Mouse (Mus musculus) limb, embryonic 13.5 days (tissue): ENCODE results near the gene Sptssb. TPM values are rescaled to one million over a fixed set of nuclear protein-coding genes. Genes with fewer than 3 reads are reported as not detected.
A peak's percentile ranks its signal among the peaks of the same experiment; 100 is the strongest.

ENCODE experiments used
- ATAC-seq: fragments of 200-750 bp; cut with Nextera tagmentation; 2 replicates; pipeline ENCODE4 v1.8.0; 2017; ENCODE audit warnings: low read depth, moderate number of reproducible peaks, moderate TSS enrichment; ENCODE audit not compliant: low FRiP score
- H3K27ac ChIP-seq: fragments of 300-500 bp; sonication (generic); 2 replicates; pipeline ENCODE4 v1.5.1; 2015; ENCODE audit warnings: inconsistent platforms, mild to moderate bottlenecking, moderate library complexity
- H3K27me3 ChIP-seq: fragments of 300-500 bp; sonication (generic); 2 replicates; pipeline ENCODE4 v1.6.1; 2015; ENCODE audit warnings: mild to moderate bottlenecking, inconsistent platforms
- H3K36me3 ChIP-seq: fragments of 300-500 bp; sonication (generic); 2 replicates; pipeline ENCODE4 v1.6.1; 2015; ENCODE audit warnings: inconsistent platforms, mild to moderate bottlenecking, moderate library complexity
- H3K4me1 ChIP-seq: fragments of 300-500 bp; sonication (generic); 2 replicates; pipeline ENCODE4 v1.6.1; 2015; ENCODE audit warnings: inconsistent platforms
- H3K4me2 ChIP-seq: fragments of 300-500 bp; sonication (generic); replicated peaks from 2 replicates; pipeline ENCODE4 v1.6.1; 2015; ENCODE audit warnings: inconsistent platforms, mild to moderate bottlenecking, moderate library complexity
- H3K4me3 ChIP-seq: fragments of 300-500 bp; sonication (generic); 2 replicates; pipeline ENCODE4 v1.5.1; 2015; ENCODE audit warnings: moderate library complexity, mild to moderate bottlenecking, inconsistent platforms
- H3K9ac ChIP-seq: fragments of 300-500 bp; sonication (generic); 2 replicates; pipeline ENCODE4 v1.6.1; 2015; ENCODE audit warnings: mild to moderate bottlenecking, inconsistent platforms
- H3K9me3 ChIP-seq: fragments of 300-500 bp; sonication (generic); 2 replicates; pipeline ENCODE4 v1.6.1; 2016; ENCODE audit warnings: inconsistent platforms
- WGBS: fragments of 180-500 bp; shearing (Covaris S2); methylation state at CpG from one replicate; pipeline ENCODE4 v1.1.7; 2015; 5-methylcytosine and 5-hydroxymethylcytosine counted together
- polyA plus RNA-seq: library from polyadenylated mRNA; unstranded; fragments of >200 nt; fragmentation: Nextera tagmentation; extraction: Ambion mirVana; gene quantifications from 2 replicates; pipeline ENCODE4 v1.2.1, GENCODE M21; 2015

Sptssb gene
- polyA plus RNA-seq, 1 experiment from 2014 or later, result 0.31 TPM

- Histone ChIP-seq H3K4me3 (no peak overlapping the region), H3K36me3 (no peaks in the 10 kb centered on the region), H3K27ac (no peak overlapping the region), H3K4me1 (no peaks in the 10 kb centered on the region), H3K9me3 (no peaks in the 10 kb centered on the region), H3K4me2 (no peak overlapping the region), H3K27me3 (no peaks in the 10 kb centered on the region), H3K9ac (no peak overlapping the region)
- 72% methylated on average over 1 of the region's 1 CpGs for WGBS
- no peak for ATAC-seq
Observed at GRCm38 (mm10) chr3:69883710-69884109, 24.0 kb upstream of the Sptssb start.

GRCm38 (mm10) chr3:69877538-69877937 lies 17.8 kb upstream of the Sptssb start:
- H3K9me3 ChIP-seq, result no peaks in the 10 kb centered on the region
- 87% methylated on average over 2 of the region's 2 CpGs for WGBS
- H3K9ac ChIP-seq, result no peak overlapping the region
- no peaks in the 10 kb centered on the region for H3K27me3 ChIP-seq
- no peak overlapping the region for H3K27ac ChIP-seq
- H3K36me3 ChIP-seq, result no peaks in the 10 kb centered on the region
- ATAC-seq, result no peak
- H3K4me1 ChIP-seq, result no peaks in the 10 kb centered on the region
- no peak overlapping the region for H3K4me2 ChIP-seq
- H3K4me3 ChIP-seq, result no peak overlapping the region

- no peak overlapping the region for H3K9ac ChIP-seq
- no peaks in the 10 kb centered on the region for H3K27me3 ChIP-seq
- ATAC-seq, result no peak
- H3K4me3 ChIP-seq, result no peak overlapping the region
- no peaks in the 10 kb centered on the region for H3K9me3 ChIP-seq
- no peaks in the 10 kb centered on the region for H3K36me3 ChIP-seq
- no peaks in the 10 kb centered on the region for H3K4me1 ChIP-seq
- no peak overlapping the region for H3K27ac ChIP-seq
- WGBS, result 65% methylated on average over 3 of the region's 3 CpGs
- H3K4me2 ChIP-seq, result no peak overlapping the region
Observed at GRCm38 (mm10) chr3:69874721-69875120, 15.0 kb upstream of the Sptssb start.

- H3K4me2 ChIP-seq, result no peak overlapping the region
- H3K9me3 ChIP-seq, result no peaks in the 10 kb centered on the region
- no peak overlapping the region for H3K27ac ChIP-seq
- no peaks in the 10 kb centered on the region for H3K4me1 ChIP-seq
- no peaks in the 10 kb centered on the region for H3K36me3 ChIP-seq
- H3K9ac ChIP-seq, result no peak overlapping the region
- H3K27me3 ChIP-seq, result no peaks in the 10 kb centered on the region
- no peak overlapping the region for H3K4me3 ChIP-seq
- WGBS, result 85% methylated on average over 6 of the region's 6 CpGs
- no peak for ATAC-seq
Observed at GRCm38 (mm10) chr3:69872661-69873327, 13.1 kb upstream of the Sptssb start.

GRCm38 (mm10) chr3:69871174-69871573 lies 11.4 kb upstream of the Sptssb start:
- no peak overlapping the region for H3K4me2 ChIP-seq
- H3K9ac ChIP-seq, result no peak overlapping the region
- H3K36me3 ChIP-seq, result no peaks in the 10 kb centered on the region
- H3K9me3 ChIP-seq, result no peaks in the 10 kb centered on the region
- no peaks in the 10 kb centered on the region for H3K4me1 ChIP-seq
- no peaks in the 10 kb centered on the region for H3K27me3 ChIP-seq
- H3K27ac ChIP-seq, result no peak overlapping the region
- no peak overlapping the region for H3K4me3 ChIP-seq
- 82% methylated on average over 14 of the region's 14 CpGs for WGBS
- no peak for ATAC-seq

GRCm38 (mm10) chr3:69869702-69870101 lies 10.0 kb upstream of the Sptssb start:
- WGBS, result 71% methylated on average over 8 of the region's 8 CpGs
- Histone ChIP-seq H3K4me3 (no peak overlapping the region), H3K27me3 (no peaks in the 10 kb centered on the region), H3K36me3 (no peaks in the 10 kb centered on the region), H3K27ac (no peak overlapping the region), H3K4me1 (no peaks in the 10 kb centered on the region), H3K9me3 (no peaks in the 10 kb centered on the region), H3K4me2 (no peak overlapping the region), H3K9ac (no peak overlapping the region)
- no peak for ATAC-seq

- Histone ChIP-seq H3K9me3 (no peaks in the 10 kb centered on the region), H3K4me3 (peak overlapping the region; percentile 51), H3K4me1 (peaks cover 15% of the 10 kb centered on the region), H3K9ac (peak overlapping the region; percentile 51; the same call in 1 of the 2 replicates), H3K4me2 (peak overlapping the region; percentile 98), H3K27me3 (peaks cover 21% of the 10 kb centered on the region), H3K27ac (no peak overlapping the region), H3K36me3 (no peaks in the 10 kb centered on the region)
- ATAC-seq, result no peak
- 48% methylated on average over 9 of the region's 9 CpGs for WGBS
Observed at GRCm38 (mm10) chr3:69861789-69862395, 2.2 kb upstream of the Sptssb start.

GRCm38 (mm10) chr3:69860589-69861521 lies 1.1 kb upstream of the Sptssb start:
- Histone ChIP-seq H3K4me1 (peaks cover 15% of the 10 kb centered on the region), H3K27me3 (peaks cover 21% of the 10 kb centered on the region), H3K36me3 (no peaks in the 10 kb centered on the region), H3K9ac (peak overlapping the region; percentile 51), H3K27ac (no peak overlapping the region), H3K4me2 (peak overlapping the region; percentile 98), H3K9me3 (no peaks in the 10 kb centered on the region), H3K4me3 (peak overlapping the region; percentile 51)
- peak; percentile 73 for ATAC-seq
- under 1% methylated on average over 40 of the region's 40 CpGs for whole genome bisulfite sequencing

- 81% methylated on average over 6 of the region's 6 CpGs for WGBS
- Histone ChIP-seq H3K27me3 (no peaks in the 10 kb centered on the region), H3K27ac (no peak overlapping the region), H3K36me3 (no peaks in the 10 kb centered on the region), H3K4me1 (no peaks in the 10 kb centered on the region), H3K9ac (no peak overlapping the region), H3K4me2 (no peak overlapping the region), H3K4me3 (no peak overlapping the region), H3K9me3 (no peaks in the 10 kb centered on the region)
- no peak for ATAC-seq
Observed at GRCm38 (mm10) chr3:69839485-69839884, 20.3 kb downstream of the Sptssb start.

- no peaks in the 10 kb centered on the region for H3K27me3 ChIP-seq
- H3K4me2 ChIP-seq, result no peak overlapping the region
- H3K36me3 ChIP-seq, result no peaks in the 10 kb centered on the region
- no peak overlapping the region for H3K9ac ChIP-seq
- no peak for ATAC-seq
- no peak overlapping the region for H3K27ac ChIP-seq
- H3K4me1 ChIP-seq, result no peaks in the 10 kb centered on the region
- H3K4me3 ChIP-seq, result no peak overlapping the region
- no peaks in the 10 kb centered on the region for H3K9me3 ChIP-seq
- 85% methylated on average over 8 of the region's 8 CpGs for WGBS
Observed at GRCm38 (mm10) chr3:69829532-69829931, 30.2 kb downstream of the Sptssb start.

GRCm38 (mm10) chr3:69824536-69824935 lies 35.2 kb downstream of the Sptssb start:
- Histone ChIP-seq H3K36me3 (no peaks in the 10 kb centered on the region), H3K9me3 (no peaks in the 10 kb centered on the region), H3K4me1 (no peaks in the 10 kb centered on the region), H3K9ac (no peak overlapping the region), H3K4me2 (no peak overlapping the region), H3K27me3 (no peaks in the 10 kb centered on the region), H3K27ac (no peak overlapping the region), H3K4me3 (no peak overlapping the region)
- no peak for ATAC-seq
- 82% methylated on average over 1 of the region's 1 CpGs for WGBS

GRCm38 (mm10) chr3:69820614-69821013 lies 39.1 kb downstream of the Sptssb start:
- Histone ChIP-seq H3K4me2 (no peak overlapping the region), H3K36me3 (no peaks in the 10 kb centered on the region), H3K27me3 (no peaks in the 10 kb centered on the region), H3K4me3 (no peak overlapping the region), H3K4me1 (no peaks in the 10 kb centered on the region), H3K27ac (no peak overlapping the region), H3K9me3 (no peaks in the 10 kb centered on the region), H3K9ac (no peak overlapping the region)
- WGBS, result 85% methylated on average over 7 of the region's 7 CpGs
- no peak for ATAC-seq
